Mouse (Mus musculus) adrenal gland, adult (tissue): ENCODE measurements at regions not wholly inside any gene's neighbourhood (a gene's known extent, or its start where the extent isn't known, plus 50 kb on each side); places are given as distances from the start of the nearest gene placed in this dataset.

Experiments used
- DNase-seq, 2 experiments: peaks; one replicate each; pipeline ENCODE4 v3.0.0; 2022 to 2023; ENCODE audit warnings: low spot score in 1 of 2; ENCODE audit not compliant: inconsistent age in 2 of 2

DNA sequence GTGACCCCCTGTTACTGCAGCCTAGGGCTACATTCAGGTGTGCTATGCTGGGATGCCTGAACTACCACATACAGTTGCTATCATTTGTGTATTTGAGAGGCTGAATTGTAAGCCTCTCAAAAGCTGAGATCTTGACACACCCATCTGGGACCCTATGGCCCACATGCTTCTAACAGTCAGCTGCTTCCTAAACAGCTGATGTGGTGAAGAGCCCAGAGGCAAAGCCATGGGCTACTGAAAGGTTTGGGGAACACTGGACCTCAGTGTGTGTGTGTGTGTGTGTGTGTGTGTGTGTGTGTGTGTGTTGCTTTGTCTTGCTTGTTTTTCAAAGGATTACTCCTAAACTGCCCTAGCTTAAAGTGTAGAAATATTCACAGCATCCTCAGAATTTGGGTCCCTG is 75.0 kb downstream of the Lbh start:
- no peak for DNase-seq

DNA sequence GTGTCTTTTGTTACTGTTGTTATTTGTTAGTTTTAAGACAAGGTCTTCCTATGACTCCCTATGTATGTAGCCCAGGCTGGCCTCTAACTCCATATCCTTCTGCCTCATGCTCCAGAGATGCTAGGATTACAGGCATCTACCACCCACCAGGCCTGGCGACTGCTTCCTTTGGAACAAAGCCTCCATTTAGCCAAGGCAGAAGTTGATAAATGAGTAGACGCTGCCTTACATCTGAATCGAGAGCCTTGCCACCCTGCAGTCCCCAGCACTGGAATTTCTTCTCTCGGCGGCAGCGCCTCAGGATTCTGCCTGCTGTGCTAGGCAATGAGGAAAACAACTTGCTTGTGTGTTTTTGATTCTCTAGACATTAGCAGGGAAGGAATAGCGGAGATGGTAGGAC is 75.5 kb downstream of the Lbh start:
- no peak for DNase-seq

DNA sequence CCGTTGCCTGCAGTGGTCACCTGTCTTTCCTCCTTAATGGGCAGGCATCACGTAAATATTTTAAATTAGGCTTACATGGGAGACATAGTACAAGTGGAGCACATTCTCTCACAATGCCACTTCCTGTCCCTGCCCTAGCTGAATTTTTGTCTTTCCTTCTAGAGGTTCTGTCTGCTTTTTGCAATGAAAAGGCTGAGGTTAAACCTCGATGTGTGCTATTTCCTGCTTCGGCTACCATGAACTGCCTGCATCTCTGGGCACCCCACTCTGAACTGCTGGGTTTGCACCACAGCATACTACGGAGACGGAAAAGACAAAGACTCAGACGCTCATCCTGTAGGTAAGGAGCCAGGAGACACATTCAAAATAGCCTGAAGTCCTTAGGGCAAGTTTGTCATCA is 78.4 kb downstream of the Lbh start:
- DNase-seq = no peak

DNA sequence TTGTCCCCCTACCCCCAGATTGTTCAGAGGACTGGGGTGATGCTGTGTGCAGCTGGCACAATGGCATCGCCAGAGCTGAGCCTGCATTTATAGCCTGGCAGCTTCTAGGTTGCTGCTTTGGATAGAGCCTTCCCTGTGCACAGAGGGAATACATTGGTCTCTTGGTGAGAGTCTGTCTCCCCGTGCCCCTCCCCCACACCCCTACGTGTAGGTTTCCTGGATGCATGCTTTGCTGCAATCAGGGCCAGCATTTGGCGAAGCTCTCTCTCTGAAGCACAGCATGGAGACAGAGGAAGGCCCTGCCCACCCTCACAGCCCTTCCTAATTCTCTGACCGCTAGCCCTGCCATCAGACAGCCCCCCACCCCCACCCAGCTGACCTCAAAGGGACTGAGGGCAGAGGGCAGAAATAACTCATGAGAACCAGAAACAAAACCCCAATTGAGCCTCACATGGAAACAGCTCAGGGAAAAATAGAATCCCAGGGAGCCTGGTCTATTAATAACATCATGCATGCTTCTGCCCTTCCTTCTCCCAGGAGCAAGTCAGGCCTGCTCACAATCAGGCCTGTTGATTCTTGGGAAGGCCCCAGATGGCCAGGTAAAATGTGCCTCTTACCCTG is 79.3 kb downstream of the Lbh start:
- no peak for DNase-seq

DNA sequence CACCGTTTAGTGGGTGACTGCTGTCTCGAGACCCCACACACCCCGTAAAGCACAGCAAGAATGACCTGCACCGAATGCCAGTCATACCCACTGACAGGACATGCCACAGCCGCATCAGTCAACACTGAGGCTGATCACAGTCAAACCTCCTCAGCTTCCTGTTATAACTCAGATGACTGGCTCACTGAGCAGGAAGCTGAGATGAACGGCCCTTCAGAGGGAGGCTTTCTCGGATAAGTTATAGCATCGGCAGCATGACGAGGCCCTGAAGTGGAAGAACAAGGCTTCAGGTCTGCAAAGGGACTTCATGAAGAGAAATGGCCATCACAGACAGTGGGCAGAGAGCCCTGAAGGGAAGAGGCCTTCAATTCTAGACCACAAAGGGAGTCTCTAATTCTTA is 87.0 kb downstream of the Lbh start:
- DNase-seq = no peak

DNA sequence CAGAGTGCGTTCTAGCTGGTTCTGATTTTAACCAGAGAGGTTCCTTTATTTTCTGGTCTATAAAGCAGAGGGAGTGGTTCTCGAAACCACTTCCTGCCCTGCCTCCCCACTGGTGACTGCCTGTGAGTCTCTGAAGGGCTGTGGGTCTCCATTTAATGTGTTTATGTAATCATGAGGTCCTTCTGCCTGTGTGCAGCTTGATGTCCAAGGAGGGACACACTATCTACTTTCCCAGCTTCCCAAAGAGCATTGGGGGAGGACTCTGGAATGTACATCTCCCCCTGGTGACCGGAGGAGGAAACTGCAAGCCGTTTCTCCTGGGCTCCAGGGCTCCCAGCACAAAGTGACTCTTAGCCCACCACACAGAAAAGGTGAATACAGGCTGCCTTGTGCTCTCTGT is 90.8 kb downstream of the Lbh start:
- DNase-seq = peak; percentile 60 to 88

DNA sequence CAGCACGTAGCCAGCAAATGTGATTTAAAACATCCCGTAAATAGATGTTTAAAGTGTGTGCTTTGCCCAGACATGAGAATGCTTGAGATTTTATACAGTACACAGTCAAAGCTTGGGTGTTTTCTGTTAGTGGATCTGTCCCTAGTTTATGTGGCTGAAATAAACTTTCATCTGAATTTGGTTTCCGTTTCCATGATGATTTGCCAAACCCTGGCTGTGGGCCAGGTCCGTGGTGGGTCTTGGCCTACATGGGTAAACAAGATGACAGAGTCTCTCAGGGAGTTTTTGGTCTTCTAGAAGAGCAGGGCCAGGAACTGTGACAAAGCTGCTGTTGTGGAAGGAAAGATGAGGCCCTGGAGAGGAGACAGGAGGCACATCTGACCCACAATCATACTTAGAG is 91.9 kb downstream of the Lbh start:
- DNase-seq = peak; percentile 16 to 46

DNA sequence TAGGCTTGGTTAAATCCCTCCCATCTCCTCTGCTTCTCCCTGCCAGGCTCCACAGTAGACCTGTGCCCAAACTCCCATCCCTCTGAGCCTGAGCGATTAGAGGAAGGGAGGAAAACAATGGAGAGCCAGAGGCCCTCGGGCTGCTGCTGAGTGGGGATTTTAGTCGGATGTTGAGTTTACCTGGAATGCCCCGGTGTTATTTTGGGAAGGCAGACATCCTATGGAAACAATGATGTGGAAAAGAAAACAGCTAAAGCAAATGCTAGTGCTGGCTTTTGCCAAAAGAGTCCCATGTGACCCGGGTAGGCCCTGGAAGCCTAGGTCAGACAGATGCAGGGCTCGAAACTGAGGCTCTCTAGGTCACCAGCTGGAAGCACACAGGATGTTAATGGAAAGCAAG is 94.3 kb downstream of the Lbh start:
- no peak for DNase-seq

DNA sequence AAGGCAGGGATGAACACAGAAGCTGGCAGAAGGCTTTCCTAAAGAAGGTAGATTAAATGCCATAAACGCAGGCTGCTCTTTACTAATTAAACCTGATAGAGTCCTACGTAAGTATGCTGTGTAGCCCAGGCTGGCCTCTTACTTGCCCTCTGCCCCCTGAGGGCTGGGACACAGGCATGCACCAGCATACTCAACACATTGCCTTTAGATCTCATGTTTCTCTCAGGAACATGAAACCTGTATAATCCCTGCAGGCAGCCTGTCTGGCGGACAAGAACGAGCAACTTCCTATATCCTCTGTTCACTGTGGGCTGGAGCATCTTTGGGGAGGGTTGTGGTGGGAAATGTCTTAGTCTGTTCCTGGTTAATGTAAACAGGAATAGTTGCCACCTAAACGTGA is 94.8 kb upstream of the Lclat1 start:
- DNase-seq = no peak

DNA sequence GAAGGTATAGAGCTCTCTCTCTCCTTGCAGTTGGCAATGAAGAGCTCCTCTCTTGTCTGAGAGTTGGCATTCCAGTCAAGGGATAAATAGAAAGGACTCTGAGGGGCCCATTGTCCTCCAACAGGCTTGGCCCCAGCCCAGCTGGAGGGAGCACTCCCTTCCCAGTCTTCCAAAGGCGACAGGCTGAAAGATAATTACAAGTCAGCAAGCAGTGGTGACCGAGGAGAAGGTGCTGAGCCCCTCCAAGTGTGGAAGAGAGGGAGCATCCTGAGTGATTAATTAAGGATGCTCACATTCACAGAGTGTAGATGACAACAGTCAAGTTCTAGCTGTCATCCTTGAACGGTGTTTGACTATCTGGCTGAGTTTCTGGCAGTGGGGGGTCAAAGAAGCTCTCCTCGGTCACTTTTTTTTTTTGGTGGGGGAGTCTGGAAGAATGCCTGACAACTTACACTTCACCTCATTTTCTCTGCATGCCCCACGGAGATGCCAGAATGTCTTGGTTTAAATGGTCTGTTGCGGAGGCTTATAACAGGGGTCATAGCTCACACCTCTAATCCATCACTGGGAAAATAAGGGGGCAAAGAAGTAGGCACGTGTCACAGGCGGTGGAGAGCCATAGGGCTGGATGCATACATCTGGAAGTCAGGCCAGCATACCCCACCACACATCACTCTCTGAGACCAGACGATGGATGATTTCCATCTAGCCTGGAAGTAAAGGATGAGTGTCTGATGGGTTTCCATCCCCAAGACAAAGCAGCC is 93.5 kb upstream of the Lclat1 start:
- DNase-seq = no peak

DNA sequence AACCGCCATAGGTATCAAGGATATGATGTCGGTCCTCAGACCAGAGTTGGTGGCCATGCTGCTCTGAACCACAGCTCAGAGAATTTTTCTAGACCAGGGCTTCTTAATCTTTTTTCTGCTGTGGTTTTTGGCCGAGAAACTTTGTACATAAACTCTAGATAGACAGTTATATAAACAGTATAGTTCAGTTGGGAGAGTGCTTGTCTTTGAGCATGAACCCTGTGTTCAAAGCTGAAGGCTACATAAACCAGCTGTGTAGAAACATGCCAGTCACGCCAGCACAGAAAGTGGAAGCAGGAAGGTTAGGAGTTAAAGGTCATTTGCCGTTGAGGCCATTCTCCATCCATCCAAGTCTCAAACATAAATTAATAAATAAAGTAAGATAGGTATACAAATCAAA is 90.6 kb upstream of the Lclat1 start:
- DNase-seq = no peak

DNA sequence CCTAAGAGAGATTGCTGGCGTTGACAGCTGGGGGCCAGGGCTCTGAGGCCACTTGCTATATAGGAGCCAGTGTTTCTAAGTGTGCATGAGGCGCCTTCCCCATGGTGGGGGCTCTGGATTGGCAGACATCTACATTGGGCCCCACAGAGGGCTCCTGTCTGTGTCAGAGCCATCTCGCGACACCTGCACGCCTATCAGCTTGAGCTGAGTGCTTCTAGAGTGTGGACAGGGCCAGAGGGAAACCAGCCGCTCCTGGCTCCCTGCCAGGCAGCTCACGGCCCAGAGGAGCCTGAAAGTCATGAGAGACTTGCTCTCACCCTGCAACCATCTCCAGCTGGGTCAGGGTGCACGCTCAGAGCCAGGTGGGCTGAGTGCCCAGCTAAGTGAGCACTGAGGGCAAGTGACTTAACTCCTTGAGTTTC is 85.1 kb upstream of the Lclat1 start:
- peak; percentile 42 to 79 for DNase-seq

DNA sequence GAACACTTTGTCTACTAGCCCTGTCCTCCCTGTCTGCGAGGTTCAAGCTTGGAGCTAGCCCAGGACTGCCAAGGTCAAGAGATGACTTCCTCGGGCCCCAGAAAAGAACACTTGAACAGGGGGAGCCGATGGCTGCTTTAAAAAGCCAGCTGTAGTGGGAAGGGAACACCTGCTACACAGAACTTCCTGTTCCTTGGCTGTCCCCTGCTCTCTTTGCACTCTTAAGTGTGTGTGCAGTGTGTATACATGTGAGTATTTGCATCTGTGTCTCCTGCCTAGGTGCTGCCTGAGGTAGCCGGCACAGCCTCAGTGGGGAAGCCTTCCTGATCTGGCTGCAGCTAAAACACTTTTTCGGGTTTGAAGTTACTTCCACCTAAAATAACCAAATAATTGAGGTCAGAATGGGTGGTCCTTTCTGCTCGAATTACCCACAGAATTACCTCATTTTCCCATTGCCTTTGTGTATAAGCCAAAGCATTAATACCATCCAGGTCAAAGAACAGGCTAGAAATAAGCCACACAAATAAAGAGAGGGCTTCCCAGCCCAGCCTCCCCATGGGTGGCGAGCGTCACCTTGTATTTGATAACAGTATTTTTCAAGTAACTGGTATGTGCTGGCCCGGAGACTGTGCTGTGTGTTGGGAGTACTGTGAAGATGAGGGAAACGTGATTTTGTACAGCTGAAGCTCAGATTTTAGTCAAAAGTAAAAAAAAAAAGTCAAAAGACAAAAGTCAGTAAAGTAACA is 84.2 kb upstream of the Lclat1 start:
- DNase-seq = peak in 1 of 2 experiments; percentile 36

DNA sequence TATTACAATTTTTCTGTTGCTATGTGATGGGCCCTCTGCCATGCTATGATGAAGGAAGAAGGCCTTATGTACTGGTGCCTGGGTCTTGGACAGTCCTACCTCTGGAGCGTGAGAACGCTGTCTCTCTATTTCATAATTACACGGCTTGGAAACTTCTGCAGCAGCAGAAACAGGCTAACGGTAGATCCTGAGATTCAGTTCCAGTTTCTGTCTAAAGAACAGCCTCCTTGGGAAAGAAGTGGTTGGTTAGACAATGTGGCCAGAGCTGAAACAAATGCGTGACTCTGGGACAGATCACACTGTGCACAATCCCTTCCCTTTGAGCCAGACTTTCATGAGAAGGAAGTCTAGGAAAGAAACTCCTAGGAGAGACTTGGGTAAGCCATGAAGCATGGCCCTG is 80.7 kb upstream of the Lclat1 start:
- no peak for DNase-seq

DNA sequence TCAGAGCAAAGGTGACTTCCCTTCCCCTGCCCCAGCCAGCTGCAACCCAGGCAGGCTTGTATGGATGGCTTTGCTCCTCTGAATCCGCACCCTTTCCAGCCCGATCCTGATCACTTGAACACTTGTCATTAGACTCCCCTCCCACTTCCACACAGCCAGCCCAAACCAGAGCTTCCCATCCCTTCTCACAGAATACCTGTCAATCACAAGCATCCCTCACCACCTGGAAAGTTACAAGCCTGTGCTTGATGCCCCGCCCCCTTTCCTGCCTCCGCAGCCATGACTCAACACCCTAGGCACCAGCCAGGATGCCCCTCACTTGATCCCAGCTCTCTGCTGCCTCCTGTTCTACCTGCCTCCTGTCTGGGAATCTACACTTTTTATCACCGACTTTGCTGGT is 76.0 kb upstream of the Lclat1 start:
- DNase-seq = no peak

DNA sequence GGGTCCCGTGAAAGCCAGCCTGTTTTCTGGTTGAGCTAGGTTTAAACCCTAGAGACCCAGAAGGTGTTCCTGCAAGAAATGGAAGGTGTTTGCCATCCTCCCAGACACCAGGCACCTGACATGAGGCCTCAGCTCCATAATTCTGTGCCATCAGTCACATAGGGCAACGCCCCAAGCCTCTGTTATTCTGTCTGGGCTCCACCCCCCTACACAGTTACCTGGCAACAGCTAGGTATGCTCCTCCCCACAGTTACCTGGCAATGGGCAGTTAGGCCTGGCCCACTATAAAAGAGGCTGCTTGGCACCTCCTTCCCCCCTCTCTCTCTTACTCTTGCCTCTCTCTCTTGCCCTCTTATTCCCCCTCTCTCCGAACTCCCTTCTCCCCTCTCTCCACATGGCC is 75.5 kb upstream of the Lclat1 start:
- DNase-seq = no peak

DNA sequence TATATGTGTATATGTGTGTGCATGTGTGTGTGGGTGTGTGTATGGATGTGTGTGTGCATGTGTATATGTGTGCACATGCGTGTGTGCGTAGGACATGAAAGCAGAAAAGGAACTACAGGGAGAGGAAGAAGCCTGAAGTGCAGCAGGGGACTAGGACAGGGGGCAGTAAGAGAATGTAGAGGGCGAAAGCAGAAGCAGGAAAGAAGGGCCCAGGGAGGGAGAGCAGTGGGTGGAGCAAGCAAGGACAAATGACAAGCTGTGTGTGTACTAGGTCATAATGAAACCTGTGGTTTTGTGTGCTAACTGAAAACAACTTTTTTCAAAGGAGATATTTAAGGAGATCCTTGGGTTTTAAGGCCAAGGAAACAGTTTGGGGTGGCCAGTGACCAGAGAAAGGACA is 73.4 kb upstream of the Lclat1 start:
- DNase-seq = peak; percentile 25 to 63

DNA sequence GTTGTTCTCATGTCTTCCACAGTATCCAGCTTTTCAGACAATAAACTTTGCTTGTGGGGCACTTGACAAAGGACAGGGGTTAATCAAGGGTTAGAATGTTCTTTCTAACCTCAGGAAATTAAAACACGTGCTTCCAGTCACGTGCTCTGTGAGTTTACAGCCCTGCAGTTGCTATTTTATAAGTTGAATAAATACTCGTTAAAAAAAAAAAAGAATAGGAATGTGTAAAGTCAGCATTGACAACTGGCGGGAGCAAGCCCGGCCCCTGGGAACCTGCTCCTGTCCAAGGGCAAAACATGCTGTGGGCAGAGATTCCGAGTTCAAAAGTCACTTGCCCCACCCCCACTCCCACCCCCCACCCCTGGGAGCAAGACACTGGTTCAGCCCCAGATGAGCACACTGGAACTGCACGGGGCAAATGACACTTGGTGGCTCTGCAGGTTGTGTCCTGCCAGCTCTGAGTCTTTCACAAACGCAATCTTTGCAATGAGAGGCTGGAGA is 72.8 kb upstream of the Lclat1 start:
- peak in 1 of 2 experiments; percentile 42 for DNase-seq

DNA sequence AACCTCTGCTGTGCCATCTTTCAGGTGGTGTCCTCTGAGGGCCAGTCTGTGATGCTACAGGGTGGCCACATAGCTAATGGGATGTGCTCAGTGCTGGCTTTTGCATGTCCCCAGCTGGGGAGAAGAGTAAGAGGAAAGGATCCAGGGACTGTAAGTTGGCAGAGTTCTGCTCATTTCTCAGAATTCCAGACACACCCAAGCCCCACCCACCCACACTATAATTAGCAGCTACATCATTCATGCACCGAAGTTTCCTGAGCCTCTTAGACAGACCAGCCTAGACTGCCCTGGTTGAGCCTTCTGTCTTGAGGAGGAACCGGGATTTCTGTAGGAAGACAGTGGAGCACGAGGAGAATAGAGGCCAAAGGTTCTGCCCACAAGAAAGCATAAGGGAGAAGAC is 70.9 kb upstream of the Lclat1 start:
- peak in 1 of 2 experiments; percentile 28 for DNase-seq

DNA sequence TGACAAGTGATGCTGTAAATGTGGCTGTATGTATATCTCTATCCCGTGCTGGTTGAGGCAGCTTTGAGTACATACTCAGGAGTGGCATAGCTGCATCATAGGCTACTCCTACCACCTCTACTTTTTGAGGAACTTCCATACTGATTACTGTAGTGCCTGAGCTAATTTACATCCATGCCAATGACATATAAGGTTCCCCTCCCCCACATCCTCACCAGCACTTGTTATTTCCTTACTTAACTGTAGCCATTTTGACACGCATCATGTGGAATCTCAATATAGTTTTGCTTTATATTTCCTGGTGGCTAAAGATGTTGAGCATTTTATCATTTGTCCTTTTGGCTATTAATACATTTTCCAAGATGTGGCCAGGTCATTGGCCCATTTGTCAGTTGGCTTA is 69.2 kb upstream of the Lclat1 start:
- DNase-seq = no peak

DNA sequence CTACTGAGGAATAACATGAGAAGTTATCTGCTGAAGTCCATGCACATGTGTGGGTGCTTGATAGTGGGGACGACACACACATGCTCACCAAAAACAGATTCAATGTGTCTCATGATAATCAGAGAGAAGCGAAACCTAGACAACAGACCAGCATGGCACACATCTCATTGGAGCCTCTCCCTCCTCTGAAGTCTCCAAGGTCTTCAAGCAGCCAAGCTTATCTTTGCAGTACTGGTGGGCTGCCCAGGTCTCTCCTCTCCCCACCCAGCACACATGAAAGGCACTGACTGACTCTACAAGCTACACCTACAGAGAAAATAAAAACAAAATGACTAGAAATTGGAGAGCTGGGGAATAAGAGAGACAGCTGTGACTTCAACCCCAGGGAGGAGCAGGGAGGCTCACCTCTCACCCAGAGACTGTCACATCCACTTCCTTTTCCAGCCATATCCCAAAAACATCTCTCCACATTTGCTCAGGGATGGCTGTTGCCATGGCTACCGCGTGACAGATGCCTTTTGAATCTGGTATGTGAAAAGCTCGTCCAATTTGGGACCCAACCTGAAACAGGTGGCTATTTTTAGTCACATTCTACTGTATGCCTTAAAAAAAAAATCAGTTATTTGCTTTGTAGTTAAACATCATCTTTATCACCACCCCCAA is 62.7 kb upstream of the Lclat1 start:
- DNase-seq = no peak

DNA sequence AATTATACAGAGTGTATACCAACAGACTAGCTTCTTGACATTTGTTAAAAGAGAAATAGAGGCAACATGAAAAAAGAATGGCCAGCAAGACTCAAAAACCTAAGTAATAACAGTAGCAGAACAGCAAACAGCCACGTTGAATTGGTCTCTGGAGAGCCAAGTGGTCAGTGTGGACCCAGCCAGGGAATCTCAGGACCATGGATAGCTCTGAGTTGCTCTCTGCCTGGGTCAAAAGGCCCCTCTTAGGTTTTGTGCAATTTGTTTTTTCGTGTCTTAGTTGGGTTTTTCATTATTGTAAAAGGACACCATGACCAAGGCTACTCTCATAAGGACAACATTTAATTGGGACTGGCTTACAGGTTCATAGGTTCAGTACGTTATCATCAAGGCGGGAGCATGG is 60.8 kb upstream of the Lclat1 start:
- DNase-seq = no peak
